Mouse (Mus musculus): Measurements from ENCODE around the gene Vdac1.

Vdac1 gene

DNA sequence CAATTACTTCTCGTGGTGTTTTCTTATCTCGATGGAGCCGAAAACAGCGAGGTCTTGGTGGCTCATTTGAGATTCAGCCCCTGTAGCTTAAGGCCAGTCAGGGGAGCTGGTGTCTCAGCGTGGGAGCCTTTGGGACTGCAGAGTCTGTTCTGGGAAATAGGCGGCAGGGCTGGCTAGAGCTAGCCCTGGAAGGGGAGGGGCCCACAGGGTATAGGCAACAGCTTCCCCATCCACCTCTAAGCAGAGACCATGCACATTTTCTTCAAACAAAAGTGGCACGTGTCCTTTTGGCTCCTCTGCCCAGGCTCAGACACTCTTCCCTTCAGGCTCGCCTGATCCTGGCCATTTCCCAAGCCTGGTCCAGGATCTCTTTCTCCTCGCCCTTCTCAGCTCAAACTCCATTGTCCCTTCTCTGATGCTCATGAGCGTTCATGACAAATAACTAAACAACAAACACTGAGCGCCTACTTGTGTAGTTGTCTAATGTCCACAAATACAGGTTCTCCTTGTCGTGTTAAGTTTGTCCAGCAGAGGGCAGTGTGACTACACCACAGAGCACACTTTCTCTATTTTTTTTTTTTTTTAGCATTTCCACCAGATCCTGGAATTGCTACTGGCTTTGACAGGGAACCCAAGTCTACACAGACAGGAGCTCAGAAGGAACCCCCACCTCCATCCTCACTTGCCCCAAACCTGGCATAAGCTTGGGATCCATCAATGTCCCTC is 60.6 kb downstream of the Vdac1 start:
- peak; percentile 62 to 84 for DNase-seq

DNA sequence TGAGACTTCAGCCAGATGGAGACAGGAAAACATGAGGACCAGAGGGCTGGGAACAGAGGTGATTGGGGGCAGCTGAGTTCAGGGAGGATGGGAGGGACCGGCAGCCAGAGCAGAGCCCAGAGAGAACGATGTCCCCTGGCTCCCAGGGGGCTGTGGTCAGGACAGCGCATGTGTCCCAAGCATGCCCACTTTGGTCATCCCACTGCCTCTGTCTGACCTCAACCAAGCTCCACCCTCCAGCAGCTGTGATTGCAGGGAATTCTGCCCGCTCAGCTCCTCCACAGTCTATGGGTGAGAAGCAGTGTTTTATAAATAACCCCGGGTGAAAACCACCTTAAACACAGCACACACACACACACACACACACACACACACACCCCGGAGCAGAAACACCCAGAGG is 68.8 kb downstream of the Vdac1 start:
- DNase-seq: no peak

DNA sequence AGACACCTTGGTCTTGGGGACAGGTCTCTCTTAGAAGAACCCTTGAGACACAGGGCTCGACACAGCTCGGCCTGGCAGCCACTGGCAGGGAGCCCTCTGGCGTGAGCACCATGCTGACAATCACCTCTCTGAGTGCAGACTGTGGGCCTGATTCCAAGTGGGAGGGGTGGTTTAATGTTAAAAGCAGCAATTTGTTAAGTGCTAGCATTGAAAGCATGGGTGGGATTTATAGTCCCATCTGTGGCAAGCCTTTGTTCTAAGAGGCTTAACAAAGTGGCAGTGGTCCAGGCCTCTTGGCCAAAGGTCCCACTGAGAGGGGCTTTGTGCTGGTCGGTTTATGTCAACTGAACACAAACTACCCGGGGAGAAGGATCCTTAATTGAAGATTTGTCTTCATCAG is 70.9 kb downstream of the Vdac1 start:
- DNase-seq: peak in 1 of 2 experiments; percentile 23

DNA sequence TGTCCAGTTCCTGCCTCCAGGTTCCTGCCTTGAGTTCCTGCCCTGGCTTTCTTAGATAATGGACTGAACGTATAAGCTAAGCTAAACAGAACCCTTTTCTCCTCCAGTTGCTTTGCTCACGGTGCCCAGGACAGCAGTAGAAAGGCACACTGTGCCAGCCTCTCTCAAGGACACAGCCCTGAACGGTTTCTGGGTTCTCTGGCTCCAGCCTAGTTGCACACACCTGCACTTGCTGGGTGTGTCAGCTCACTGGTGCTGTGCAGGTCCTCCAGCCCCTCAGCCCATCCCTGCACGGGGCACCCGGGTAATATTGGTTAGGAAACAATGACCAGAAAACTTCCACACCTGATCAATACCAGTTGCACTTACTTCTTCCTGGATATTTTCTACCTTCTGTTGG is 71.5 kb downstream of the Vdac1 start:
- DNase-seq: no peak

DNA sequence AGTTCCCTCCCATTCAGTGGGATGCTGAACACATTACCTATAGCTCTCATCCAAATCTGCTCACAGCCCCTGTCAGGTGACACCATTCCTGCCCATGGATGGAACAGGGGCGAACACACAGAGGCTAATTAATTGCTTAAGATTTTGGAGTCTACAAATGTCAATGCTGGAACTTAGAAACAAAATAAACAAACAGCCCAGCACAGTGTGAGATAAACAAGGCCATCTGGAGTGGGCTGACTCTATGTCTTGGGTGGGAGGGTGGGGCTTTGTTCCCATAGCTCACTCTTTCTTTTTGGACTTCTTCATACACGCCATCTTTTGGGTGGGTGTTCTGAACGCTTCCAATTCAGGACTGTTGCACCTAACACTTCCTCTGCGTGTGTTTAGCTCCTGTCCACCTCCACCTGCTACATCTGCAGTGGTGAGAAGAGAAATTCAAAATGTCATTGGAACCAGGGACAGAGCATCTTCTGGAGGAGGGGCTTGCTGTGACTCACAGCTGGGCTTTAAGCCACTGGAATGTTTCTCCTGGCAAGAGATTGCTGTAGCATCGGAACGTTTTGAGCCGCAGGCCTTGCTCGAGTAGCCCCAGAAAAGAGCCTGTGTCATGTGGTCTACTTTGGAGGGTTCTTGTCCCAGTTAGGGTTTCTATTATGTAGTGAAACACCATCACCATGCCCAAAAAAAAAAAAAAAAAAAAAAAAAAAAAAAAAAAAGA is 72.6 kb downstream of the Vdac1 start:
- no peak for DNase-seq

DNA sequence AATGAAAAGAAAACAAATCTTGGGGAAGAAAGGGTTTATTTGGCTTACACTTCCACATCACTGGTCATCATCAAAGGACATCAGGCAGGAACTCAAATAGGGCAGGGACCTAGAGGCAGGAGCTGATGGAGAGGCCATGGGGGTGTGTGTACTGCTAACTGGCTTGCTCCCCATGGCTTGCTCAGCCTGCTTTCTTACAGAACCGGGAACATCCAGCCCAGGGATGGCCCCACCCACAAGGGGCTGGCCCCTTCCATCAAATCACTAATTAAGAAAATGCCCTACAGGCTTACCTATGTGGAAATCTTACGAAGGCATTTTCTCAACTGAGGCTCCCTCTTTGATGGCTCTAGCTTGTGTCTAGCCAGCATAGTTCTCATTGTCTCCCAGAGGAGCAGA is 73.1 kb downstream of the Vdac1 start:
- no peak for DNase-seq

DNA sequence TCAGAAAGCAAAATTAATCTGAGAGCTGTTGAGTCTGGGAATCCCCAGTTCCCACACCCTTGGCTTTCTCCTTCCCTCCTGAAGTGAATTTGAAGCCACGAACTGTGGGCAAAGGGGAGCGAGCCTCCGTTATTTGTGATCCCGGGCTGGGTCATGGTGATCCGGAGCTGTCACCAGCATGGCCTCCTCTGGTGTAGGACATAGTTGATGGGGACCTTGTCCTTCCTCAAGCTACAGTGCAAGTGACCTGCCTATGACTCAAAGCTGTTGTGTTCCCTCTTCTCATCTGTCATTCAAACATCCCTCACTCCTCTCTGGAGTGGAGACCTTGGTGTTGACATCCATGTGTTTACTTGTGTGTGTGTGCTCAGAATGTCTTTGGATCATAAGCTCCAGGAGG is 74.8 kb downstream of the Vdac1 start:
- DNase-seq: no peak

DNA sequence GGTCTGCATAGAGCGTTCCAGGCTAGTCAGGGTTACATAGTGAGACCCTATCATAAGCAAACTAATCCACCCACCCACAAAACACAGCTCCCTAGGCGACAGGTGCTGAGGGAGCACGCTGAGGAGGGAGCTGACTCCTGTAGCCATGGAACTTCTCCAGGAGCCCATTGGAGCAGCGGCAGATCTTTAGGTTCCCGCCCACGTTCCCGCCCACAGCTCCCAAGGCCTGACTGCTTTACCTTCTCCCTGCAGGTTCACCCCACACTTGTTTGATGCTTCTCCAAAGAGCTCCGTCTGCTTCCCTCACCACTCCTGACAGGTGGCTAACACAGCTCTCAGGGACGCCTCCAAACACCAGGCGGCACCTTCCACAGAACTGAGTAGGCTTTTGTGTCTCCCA is 76.5 kb downstream of the Vdac1 start:
- DNase-seq: no peak

Measured in cerebellum, postnatal 25 days (tissue).